Mouse (Mus musculus): ENCODE results near the gene Fchsd2.

DNA sequence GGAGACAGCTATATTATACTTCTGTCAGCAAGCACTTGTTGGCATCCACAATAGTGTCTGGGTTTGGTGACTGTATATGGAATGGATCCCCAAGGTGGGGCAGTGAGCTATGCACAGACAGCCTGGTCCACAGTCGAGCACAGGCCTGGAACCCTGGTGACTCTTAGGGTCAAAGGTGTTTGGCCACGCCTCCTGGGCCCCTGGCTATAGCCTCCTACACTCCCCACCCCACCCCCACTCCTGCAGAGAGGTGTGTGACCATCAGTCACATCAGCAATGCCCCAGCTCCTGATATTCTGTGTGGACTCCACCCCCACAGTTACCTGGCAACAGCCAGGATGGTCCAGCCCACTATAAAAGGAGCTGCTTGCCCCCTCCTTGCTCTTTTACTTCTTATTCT, 73.9 kb downstream of the Fchsd2 start:
- TF ChIP-seq CTCF (IDR thresholded peaks at IDR 0.05; ENCODE audit: extremely low read depth, insufficient read depth, low read length) = no peak
- no peak for TF ChIP-seq POLR2A (IDR thresholded peaks at IDR 0.05; ENCODE audit: extremely low read depth, insufficient read depth, low read length)
